Mouse (Mus musculus): Measurements from ENCODE around the gene Add1. TPM values are rescaled to one million over a fixed set of nuclear protein-coding genes. Genes with fewer than 3 reads are reported as not detected.

Gene Add1
- polyA plus RNA-seq (2014; fragmentation: Nextera tagmentation; extraction: Ambion mirVana): 195 and 204 TPM in 2 replicates

- Histone ChIP-seq H3K9ac (ENCODE audit: low read length) (peak within 1 kb of the TSS; percentile 88), H3K4me2 (ENCODE audit: low read depth) (peak within 1 kb of the TSS; percentile 63), H3K9me3 (ENCODE audit: control insufficient read depth, low read length) (no peaks in the 10 kb centered on the region), H3K4me1 (ENCODE audit: control insufficient read depth, insufficient read depth, low read length) (peaks cover 11% of the 10 kb centered on the region), H3K27me3 (ENCODE audit: control insufficient read depth, insufficient read depth, low read length) (no peaks in the 10 kb centered on the region), H3K27ac (ENCODE audit: low read depth, low read length) (peak within 1 kb of the TSS; percentile 87), H3K4me3 (ENCODE audit: low read depth, low read length) (peak within 1 kb of the TSS; percentile 91), H3K36me3 (ENCODE audit: control insufficient read depth, insufficient read depth, low read length) (no peaks in the 10 kb centered on the region)
- 0% methylated on average over 63 of the region's 84 CpGs for WGBS
- DNase-seq (ENCODE audit: low spot score) (peak; percentile 99), ATAC-seq (ENCODE audit: insufficient read depth, low FRiP score, low TSS enrichment) (peak; percentile 100)
Measured at GRCm38 (mm10) chr5:34573268-34574221, at the start of gene Add1. Gene Add1, plus strand, starts transcription at chr5:34573664.

- ATAC-seq (ENCODE audit: insufficient read depth, low FRiP score, low TSS enrichment) (no peak), DNase-seq (ENCODE audit: low spot score) (no peak)
- Histone ChIP-seq H3K9ac (ENCODE audit: low read length) (no peak overlapping the region), H3K4me2 (ENCODE audit: low read depth) (no peak overlapping the region), H3K27me3 (ENCODE audit: control insufficient read depth, insufficient read depth, low read length) (0 out of 2 replicates have a peak, but pooled peaks cover 3% of the 10 kb centered on the region), H3K4me3 (ENCODE audit: low read depth, low read length) (no peak overlapping the region), H3K4me1 (ENCODE audit: control insufficient read depth, insufficient read depth, low read length) (no peaks in the 10 kb centered on the region), H3K9me3 (ENCODE audit: control insufficient read depth, low read length) (no peaks in the 10 kb centered on the region), H3K36me3 (ENCODE audit: control insufficient read depth, insufficient read depth, low read length) (no peaks in the 10 kb centered on the region), H3K27ac (ENCODE audit: low read depth, low read length) (no peak overlapping the region)
- 54% methylated on average over 4 of the region's 4 CpGs for WGBS
Measured at GRCm38 (mm10) chr5:34523958-34524485, 49.4 kb upstream of the Add1 start.

GRCm38 (mm10) chr5:34524511-34524910 lies 49.0 kb upstream of the Add1 start:
- H3K27ac ChIP-seq (ENCODE audit: low read depth, low read length): no peak overlapping the region
- ATAC-seq (ENCODE audit: insufficient read depth, low FRiP score, low TSS enrichment): no peak
- no peak for DNase-seq (ENCODE audit: low spot score)

GRCm38 (mm10) chr5:34525663-34526476 lies 47.6 kb upstream of the Add1 start, which contains the start of gene Sh3bp2:
Gene Sh3bp2, plus strand, starts transcription at chr5:34525838.
- peak; percentile 72 for ATAC-seq (ENCODE audit: insufficient read depth, low FRiP score, low TSS enrichment)
- Histone ChIP-seq H3K4me1 (ENCODE audit: control insufficient read depth, insufficient read depth, low read length) (no peaks in the 10 kb centered on the region), H3K27me3 (ENCODE audit: control insufficient read depth, insufficient read depth, low read length) (0 out of 2 replicates have a peak, but pooled peaks cover 3% of the 10 kb centered on the region), H3K27ac (ENCODE audit: low read depth, low read length) (no peak within 1 kb of the TSS), H3K4me2 (ENCODE audit: low read depth) (peak within 1 kb of the TSS; percentile 63), H3K36me3 (ENCODE audit: control insufficient read depth, insufficient read depth, low read length) (no peaks in the 10 kb centered on the region), H3K9me3 (ENCODE audit: control insufficient read depth, low read length) (no peaks in the 10 kb centered on the region), H3K4me3 (ENCODE audit: low read depth, low read length) (peak within 1 kb of the TSS; percentile 41), H3K9ac (ENCODE audit: low read length) (peak within 1 kb of the TSS; percentile 5)
- WGBS: 3% methylated on average over 30 of the region's 38 CpGs
- peak; percentile 90 for DNase-seq (ENCODE audit: low spot score)

More at GRCm38 (mm10) chr5:34524511-34524910, 49.0 kb upstream of the Add1 start:
- Histone ChIP-seq H3K4me3 (ENCODE audit: low read depth, low read length) (no peak overlapping the region), H3K9ac (ENCODE audit: low read length) (no peak overlapping the region), H3K4me2 (ENCODE audit: low read depth) (no peak overlapping the region), H3K27me3 (ENCODE audit: control insufficient read depth, insufficient read depth, low read length) (0 out of 2 replicates have a peak, but pooled peaks cover 3% of the 10 kb centered on the region), H3K36me3 (ENCODE audit: control insufficient read depth, insufficient read depth, low read length) (no peaks in the 10 kb centered on the region), H3K9me3 (ENCODE audit: control insufficient read depth, low read length) (no peaks in the 10 kb centered on the region), H3K4me1 (ENCODE audit: control insufficient read depth, insufficient read depth, low read length) (no peaks in the 10 kb centered on the region)

- H3K36me3 ChIP-seq (ENCODE audit: control insufficient read depth, insufficient read depth, low read length): no peaks in the 10 kb centered on the region
- DNase-seq (ENCODE audit: low spot score): no peak
- H3K4me2 ChIP-seq (ENCODE audit: low read depth): no peak overlapping the region
- H3K27me3 ChIP-seq (ENCODE audit: control insufficient read depth, insufficient read depth, low read length): 0 out of 2 replicates have a peak, but pooled peaks cover 3% of the 10 kb centered on the region
- H3K9ac ChIP-seq (ENCODE audit: low read length): no peak overlapping the region
- no peak for ATAC-seq (ENCODE audit: insufficient read depth, low FRiP score, low TSS enrichment)
- WGBS: 40% methylated on average over 5 of the region's 5 CpGs
- no peak overlapping the region for H3K4me3 ChIP-seq (ENCODE audit: low read depth, low read length)
- no peaks in the 10 kb centered on the region for H3K9me3 ChIP-seq (ENCODE audit: control insufficient read depth, low read length)
- no peak overlapping the region for H3K27ac ChIP-seq (ENCODE audit: low read depth, low read length)
- H3K4me1 ChIP-seq (ENCODE audit: control insufficient read depth, insufficient read depth, low read length): no peaks in the 10 kb centered on the region
Measured at GRCm38 (mm10) chr5:34526477-34526775, 47.0 kb upstream of the Add1 start.

- no peak overlapping the region for H3K4me3 ChIP-seq (ENCODE audit: low read depth, low read length)
- H3K4me1 ChIP-seq (ENCODE audit: control insufficient read depth, insufficient read depth, low read length): no peaks in the 10 kb centered on the region
- DNase-seq (ENCODE audit: low spot score) (no peak), ATAC-seq (ENCODE audit: insufficient read depth, low FRiP score, low TSS enrichment) (no peak)
- H3K27ac ChIP-seq (ENCODE audit: low read depth, low read length): no peak overlapping the region
- no peak overlapping the region; the same call in 1 of the 2 replicates for H3K4me2 ChIP-seq (ENCODE audit: low read depth)
- 0 out of 2 replicates have a peak, but pooled peaks cover 3% of the 10 kb centered on the region for H3K27me3 ChIP-seq (ENCODE audit: control insufficient read depth, insufficient read depth, low read length)
- 80% methylated on average over 2 of the region's 2 CpGs for WGBS
- no peaks in the 10 kb centered on the region for H3K36me3 ChIP-seq (ENCODE audit: control insufficient read depth, insufficient read depth, low read length)
- no peak overlapping the region for H3K9ac ChIP-seq (ENCODE audit: low read length)
- H3K9me3 ChIP-seq (ENCODE audit: control insufficient read depth, low read length): no peaks in the 10 kb centered on the region
Measured at GRCm38 (mm10) chr5:34527352-34527751, 46.1 kb upstream of the Add1 start.

GRCm38 (mm10) chr5:34528724-34529123 lies 44.7 kb upstream of the Add1 start:
- H3K4me3 ChIP-seq (ENCODE audit: low read depth, low read length): no peak overlapping the region
- WGBS: 87% methylated on average over 5 of the region's 5 CpGs
- 0 out of 2 replicates have a peak, but pooled peaks cover 3% of the 10 kb centered on the region for H3K27me3 ChIP-seq (ENCODE audit: control insufficient read depth, insufficient read depth, low read length)
- H3K36me3 ChIP-seq (ENCODE audit: control insufficient read depth, insufficient read depth, low read length): no peaks in the 10 kb centered on the region
- no peak for ATAC-seq (ENCODE audit: insufficient read depth, low FRiP score, low TSS enrichment)
- H3K27ac ChIP-seq (ENCODE audit: low read depth, low read length): no peak overlapping the region
- no peak for DNase-seq (ENCODE audit: low spot score)
- no peak overlapping the region for H3K4me2 ChIP-seq (ENCODE audit: low read depth)
- H3K9ac ChIP-seq (ENCODE audit: low read length): no peak overlapping the region
- no peaks in the 10 kb centered on the region for H3K4me1 ChIP-seq (ENCODE audit: control insufficient read depth, insufficient read depth, low read length)
- H3K9me3 ChIP-seq (ENCODE audit: control insufficient read depth, low read length): no peaks in the 10 kb centered on the region

GRCm38 (mm10) chr5:34530116-34530515 lies 43.3 kb upstream of the Add1 start:
- Histone ChIP-seq H3K9ac (ENCODE audit: low read length) (no peak overlapping the region), H3K27me3 (ENCODE audit: control insufficient read depth, insufficient read depth, low read length) (0 out of 2 replicates have a peak, but pooled peaks cover 3% of the 10 kb centered on the region), H3K36me3 (ENCODE audit: control insufficient read depth, insufficient read depth, low read length) (no peaks in the 10 kb centered on the region), H3K4me1 (ENCODE audit: control insufficient read depth, insufficient read depth, low read length) (no peaks in the 10 kb centered on the region), H3K27ac (ENCODE audit: low read depth, low read length) (no peak overlapping the region), H3K4me2 (ENCODE audit: low read depth) (no peak overlapping the region), H3K4me3 (ENCODE audit: low read depth, low read length) (no peak overlapping the region), H3K9me3 (ENCODE audit: control insufficient read depth, low read length) (no peaks in the 10 kb centered on the region)
- DNase-seq (ENCODE audit: low spot score): no peak
- WGBS: 76% methylated on average over 5 of the region's 5 CpGs
- no peak for ATAC-seq (ENCODE audit: insufficient read depth, low FRiP score, low TSS enrichment)
